Mouse (Mus musculus) bone marrow, adult 2 months (tissue): ENCODE results near the gene Rnf208.
"Not testable (repeated sequence)": the region's sequence is repeated elsewhere in the genome, so short reads cannot be mapped to it uniquely, and the experiment has no call there.

ENCODE experiments used
- CTCF ChIP-seq: fragments of 200-500 bp; IDR thresholded peaks from 2 replicates; pipeline ENCODE4 v1.5.1; 2011; ENCODE audit warnings: low read length, control low read depth; ENCODE audit not compliant: control insufficient read depth, insufficient read depth
- POLR2A ChIP-seq: fragments of 200-500 bp; IDR thresholded peaks from 2 replicates; pipeline ENCODE4 v1.6.1; 2011; ENCODE audit warnings: low read depth, mild to moderate bottlenecking, control low read depth, low read length, borderline replicate concordance; ENCODE audit not compliant: control insufficient read depth

DNA sequence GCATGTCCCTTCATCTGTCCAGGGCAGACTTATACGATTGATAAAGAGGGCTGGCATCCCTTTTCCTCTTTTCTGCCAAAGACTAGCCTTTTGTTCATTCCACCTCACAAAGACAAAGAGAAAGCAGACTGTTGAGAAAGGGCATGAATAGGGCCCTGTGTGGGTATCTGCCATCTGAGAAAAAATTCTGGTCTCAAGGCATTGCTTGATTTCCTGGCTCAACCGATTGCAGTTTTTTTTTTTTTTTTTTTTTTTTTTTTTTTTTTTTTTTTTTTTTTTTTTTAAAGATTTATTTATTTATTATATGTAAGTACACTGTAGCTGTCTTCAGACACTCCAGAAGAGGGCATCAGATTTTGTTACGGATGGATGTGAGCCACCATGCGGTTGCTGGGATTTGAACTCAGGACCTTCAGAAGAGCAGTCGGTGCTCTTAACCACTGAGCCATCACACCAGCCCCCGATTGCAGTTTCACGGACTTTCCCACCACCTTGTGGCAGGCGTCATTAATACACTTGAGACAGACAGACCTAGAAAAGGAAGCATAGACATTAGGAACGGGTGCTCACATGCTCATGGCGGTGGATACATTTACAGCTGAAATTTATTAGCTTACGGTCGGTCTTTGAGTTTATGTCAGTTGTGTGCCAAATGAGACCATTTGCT lies 14.5 kb downstream of the Rnf208 start:
- TF ChIP-seq CTCF: 0 out of 2 replicates have a peak, but pooled peaks have one; percentile 27
- TF ChIP-seq POLR2A: not testable (repeated sequence)
